Mouse (Mus musculus) intestine, postnatal 0 days (tissue): ENCODE results near the gene Zfp69. TPM values are rescaled to one million over a fixed set of nuclear protein-coding genes. Genes with fewer than 3 reads are reported as not detected.

Source experiments
- ATAC-seq: fragments of 200-750 bp; cut with Nextera tagmentation; 2 replicates; pipeline ENCODE4 v1.8.0; 2017; ENCODE audit warnings: mild to moderate bottlenecking, moderate TSS enrichment, moderate library complexity
- H3K27ac ChIP-seq: fragments of 300-500 bp; sonication (generic); 2 replicates; pipeline ENCODE4 v1.5.1; 2014; ENCODE audit warnings: mild to moderate bottlenecking, low read depth, low read length, moderate library complexity
- H3K27me3 ChIP-seq: fragments of 300-500 bp; sonication (generic); replicated peaks from 2 replicates; pipeline ENCODE4 v1.6.1; 2014; ENCODE audit warnings: low read length, mixed read lengths; ENCODE audit not compliant: control insufficient read depth, insufficient read depth
- H3K36me3 ChIP-seq: fragments of 300-500 bp; sonication (generic); 2 replicates; pipeline ENCODE4 v1.6.1; 2014; ENCODE audit warnings: mild to moderate bottlenecking, moderate library complexity; ENCODE audit not compliant: control insufficient read depth, insufficient read depth
- H3K4me1 ChIP-seq: fragments of 300-500 bp; sonication (generic); replicated peaks from 2 replicates; pipeline ENCODE4 v1.6.1; 2014; ENCODE audit warnings: antibody characterized with exemption, low read length, mixed read lengths; ENCODE audit not compliant: control insufficient read depth, insufficient read depth
- H3K4me2 ChIP-seq: fragments of 300-500 bp; sonication (generic); replicated peaks from 2 replicates; pipeline ENCODE4 v1.6.1; 2014; ENCODE audit warnings: low read depth, mild to moderate bottlenecking, moderate library complexity
- H3K4me3 ChIP-seq: fragments of 300-500 bp; sonication (generic); 2 replicates; pipeline ENCODE4 v1.5.1; 2014; ENCODE audit warnings: low read depth, low read length
- H3K9ac ChIP-seq: fragments of 300-500 bp; sonication (generic); 2 replicates; pipeline ENCODE4 v1.6.1; 2014; ENCODE audit warnings: mild to moderate bottlenecking, low read depth, low read length
- H3K9me3 ChIP-seq: fragments of 300-500 bp; sonication (generic); 2 replicates; pipeline ENCODE4 v1.6.1; 2016; ENCODE audit warnings: mixed run types; ENCODE audit not compliant: control insufficient read depth
- CTCF ChIP-seq: sonication (generic); IDR thresholded peaks from 2 replicates; pipeline ENCODE4 v1.5.1; 2016; ENCODE audit warnings: low read depth, mild to moderate bottlenecking, control low read depth, antibody characterized with exemption, moderate library complexity
- WGBS: fragments of 180-500 bp; shearing (Covaris S2); extraction: QIAGEN DNeasy Blood & Tissue Kit; methylation state at CpG from one replicate; pipeline ENCODE4 v1.1.7; 2014; 5-methylcytosine and 5-hydroxymethylcytosine counted together
- polyA plus RNA-seq: library from polyadenylated mRNA; unstranded; fragments of >200 nt; fragmentation: Nextera tagmentation; extraction: Ambion mirVana; gene quantifications from 2 replicates; pipeline ENCODE4 v1.2.1, GENCODE M21; 2015

The Zfp69 gene
- polyA plus RNA-seq, 1 experiment from 2014 or later: 2.2 TPM

DNA sequence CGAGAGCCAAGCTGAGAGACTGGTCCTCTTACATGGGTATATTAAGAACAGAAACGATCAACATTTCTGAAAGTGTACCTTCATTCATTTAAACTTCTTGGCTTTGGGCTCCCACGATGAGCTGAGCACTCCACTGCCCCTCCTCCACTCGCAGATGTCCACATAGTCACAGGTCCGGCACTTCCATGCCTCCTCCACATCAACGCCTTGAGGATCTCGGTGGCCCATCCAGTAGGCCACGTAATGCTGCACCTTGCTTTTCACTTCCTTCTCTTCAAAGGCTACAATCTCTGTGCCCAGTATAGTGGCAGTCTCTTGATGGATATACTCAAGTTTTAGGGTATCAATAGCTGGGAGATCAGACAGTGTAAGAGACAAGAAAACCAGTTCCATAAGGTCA is 30.0 kb downstream of the Zfp69 start:
- peak overlapping the region; percentile 37 for H3K27ac ChIP-seq
- no peaks in the 10 kb centered on the region for H3K27me3 ChIP-seq
- H3K9ac ChIP-seq: no peak overlapping the region
- no peak for ATAC-seq
- no peak for TF ChIP-seq CTCF
- no peaks in the 10 kb centered on the region; the same call in 1 of the 2 replicates for H3K4me1 ChIP-seq
- 93% methylated on average over 8 of the region's 8 CpGs for WGBS
- peaks cover 16% of the 10 kb centered on the region for H3K36me3 ChIP-seq
- no peak overlapping the region for H3K4me2 ChIP-seq
- H3K4me3 ChIP-seq: no peak overlapping the region
- no peaks in the 10 kb centered on the region for H3K9me3 ChIP-seq

DNA sequence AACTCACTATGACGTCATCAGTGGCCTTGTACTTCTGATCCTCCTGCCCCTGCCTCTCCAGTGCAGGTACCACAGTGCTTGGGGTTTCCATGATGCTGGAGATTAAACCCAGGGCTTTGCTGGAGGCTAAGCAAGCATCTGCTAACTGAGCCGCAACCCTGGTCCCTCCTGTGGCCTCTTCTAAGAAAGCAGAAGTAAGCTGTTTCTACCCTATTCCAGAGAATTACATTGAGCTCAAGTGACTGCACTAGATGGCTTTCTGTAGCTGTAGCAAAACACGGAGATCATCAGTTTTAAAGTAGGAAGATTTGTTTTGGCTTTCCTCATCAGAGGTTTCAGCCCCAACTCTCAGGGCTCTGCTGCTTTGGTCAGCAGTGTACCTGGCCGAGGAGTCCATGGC is 37.0 kb downstream of the Zfp69 start:
- Histone ChIP-seq H3K9me3 (no peaks in the 10 kb centered on the region), H3K27ac (no peak overlapping the region), H3K9ac (no peak overlapping the region), H3K27me3 (no peaks in the 10 kb centered on the region), H3K4me3 (no peak overlapping the region), H3K36me3 (no peaks in the 10 kb centered on the region), H3K4me1 (no peaks in the 10 kb centered on the region), H3K4me2 (no peak overlapping the region)
- WGBS: 76% methylated on average over 4 of the region's 4 CpGs
- TF ChIP-seq CTCF: no peak
- ATAC-seq: no peak

DNA sequence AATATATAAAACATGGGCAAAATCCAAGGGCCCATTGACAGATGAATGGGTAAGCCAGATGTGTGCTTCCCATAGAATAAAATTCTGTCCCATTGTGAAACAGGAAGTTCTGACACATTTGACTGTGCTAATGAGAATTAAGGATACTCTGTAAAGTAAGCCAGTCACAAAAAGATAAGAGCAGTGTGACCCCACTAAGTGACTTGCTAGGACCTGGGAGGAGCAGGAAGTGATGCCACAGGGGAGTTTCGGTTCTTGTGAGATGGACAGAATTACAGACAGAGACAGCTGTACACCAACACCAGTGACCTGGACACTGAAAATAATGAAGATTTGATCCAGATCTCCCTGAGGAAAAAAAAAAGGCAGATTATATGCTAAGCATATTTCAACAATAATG is 37.6 kb downstream of the Zfp69 start:
- Histone ChIP-seq H3K27me3 (no peaks in the 10 kb centered on the region), H3K27ac (no peak overlapping the region), H3K4me1 (no peaks in the 10 kb centered on the region), H3K36me3 (no peaks in the 10 kb centered on the region), H3K9ac (no peak overlapping the region), H3K4me2 (no peak overlapping the region), H3K9me3 (no peaks in the 10 kb centered on the region), H3K4me3 (no peak overlapping the region)
- no peak for TF ChIP-seq CTCF
- ATAC-seq: no peak
- 81% methylated on average over 1 of the region's 1 CpGs for WGBS

DNA sequence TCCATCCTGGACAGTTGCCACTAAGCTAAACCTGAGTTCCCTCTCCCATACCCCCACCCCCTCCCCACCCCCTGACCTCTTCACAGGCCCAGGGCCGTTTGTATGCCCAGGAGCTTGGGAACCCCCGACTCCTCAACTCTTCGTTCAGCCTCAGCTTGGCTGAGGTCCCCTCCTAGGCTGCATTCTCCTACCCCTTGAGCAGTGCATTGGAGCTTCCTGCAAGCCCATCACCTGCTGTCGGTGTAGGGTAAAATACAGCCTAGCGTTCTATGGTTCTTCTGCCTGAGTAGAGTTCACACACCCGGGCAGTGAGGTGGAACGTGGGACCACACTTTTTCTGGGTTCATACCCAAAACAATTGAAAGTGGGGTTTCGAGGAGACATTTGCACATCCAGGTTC is 38.1 kb downstream of the Zfp69 start:
- Histone ChIP-seq H3K36me3 (no peaks in the 10 kb centered on the region), H3K27me3 (no peaks in the 10 kb centered on the region), H3K27ac (no peak overlapping the region), H3K4me2 (no peak overlapping the region), H3K9ac (no peak overlapping the region), H3K4me3 (no peak overlapping the region), H3K9me3 (no peaks in the 10 kb centered on the region), H3K4me1 (no peaks in the 10 kb centered on the region)
- no peak for TF ChIP-seq CTCF
- no peak for ATAC-seq
- 63% methylated on average over 8 of the region's 8 CpGs for WGBS

DNA sequence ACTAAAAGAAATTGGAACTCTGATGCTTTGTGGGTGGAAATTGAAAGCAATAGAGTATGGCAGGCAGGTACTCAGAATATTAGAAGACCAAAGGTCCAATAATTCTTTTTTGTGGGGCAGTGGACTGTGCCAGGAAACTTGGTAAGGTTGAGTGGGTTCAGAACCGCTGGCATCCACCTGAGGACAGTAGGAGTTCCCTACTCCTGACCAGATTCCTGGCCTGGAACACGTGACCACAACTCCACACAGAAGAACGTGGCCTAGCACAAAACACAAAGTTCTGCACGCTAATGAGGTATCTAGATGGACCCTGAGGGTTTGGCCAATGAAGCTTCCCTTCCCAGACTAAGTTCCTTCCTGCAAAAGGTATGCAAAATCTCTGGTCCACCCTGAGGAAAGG is 38.6 kb downstream of the Zfp69 start:
- 61% methylated on average over 4 of the region's 4 CpGs for WGBS
- H3K27ac ChIP-seq: no peak overlapping the region
- no peaks in the 10 kb centered on the region for H3K9me3 ChIP-seq
- H3K4me2 ChIP-seq: no peak overlapping the region
- no peak for ATAC-seq
- H3K4me1 ChIP-seq: no peaks in the 10 kb centered on the region
- H3K27me3 ChIP-seq: no peaks in the 10 kb centered on the region
- H3K36me3 ChIP-seq: no peaks in the 10 kb centered on the region
- no peak overlapping the region for H3K4me3 ChIP-seq
- H3K9ac ChIP-seq: no peak overlapping the region
- no peak for TF ChIP-seq CTCF

DNA sequence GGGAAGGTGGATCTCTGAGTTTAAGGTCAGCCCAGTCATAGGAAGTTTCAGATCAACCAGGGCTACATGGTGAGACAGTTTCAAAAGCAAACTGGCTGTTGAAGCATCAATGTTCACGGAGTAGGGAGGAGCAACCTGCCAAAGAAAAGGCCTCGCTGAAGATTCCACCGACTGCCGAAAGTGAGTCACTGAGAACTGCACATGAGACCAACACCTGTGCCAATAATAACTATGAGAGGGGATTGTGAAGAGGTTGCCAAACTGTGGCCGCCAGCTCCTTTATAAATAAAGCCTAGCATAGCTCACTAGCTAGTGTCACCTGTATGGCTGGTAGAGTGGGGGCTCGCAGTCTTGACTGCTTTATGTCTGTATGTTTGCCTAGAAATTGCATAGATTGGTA is 40.4 kb downstream of the Zfp69 start:
- no peak for ATAC-seq
- no peak overlapping the region for H3K4me3 ChIP-seq
- H3K4me1 ChIP-seq: no peaks in the 10 kb centered on the region
- 85% methylated on average over 6 of the region's 6 CpGs for WGBS
- TF ChIP-seq CTCF: no peak
- H3K9ac ChIP-seq: no peak overlapping the region
- no peaks in the 10 kb centered on the region for H3K36me3 ChIP-seq
- H3K27me3 ChIP-seq: no peaks in the 10 kb centered on the region
- no peak overlapping the region for H3K27ac ChIP-seq
- H3K4me2 ChIP-seq: no peak overlapping the region
- no peaks in the 10 kb centered on the region for H3K9me3 ChIP-seq

DNA sequence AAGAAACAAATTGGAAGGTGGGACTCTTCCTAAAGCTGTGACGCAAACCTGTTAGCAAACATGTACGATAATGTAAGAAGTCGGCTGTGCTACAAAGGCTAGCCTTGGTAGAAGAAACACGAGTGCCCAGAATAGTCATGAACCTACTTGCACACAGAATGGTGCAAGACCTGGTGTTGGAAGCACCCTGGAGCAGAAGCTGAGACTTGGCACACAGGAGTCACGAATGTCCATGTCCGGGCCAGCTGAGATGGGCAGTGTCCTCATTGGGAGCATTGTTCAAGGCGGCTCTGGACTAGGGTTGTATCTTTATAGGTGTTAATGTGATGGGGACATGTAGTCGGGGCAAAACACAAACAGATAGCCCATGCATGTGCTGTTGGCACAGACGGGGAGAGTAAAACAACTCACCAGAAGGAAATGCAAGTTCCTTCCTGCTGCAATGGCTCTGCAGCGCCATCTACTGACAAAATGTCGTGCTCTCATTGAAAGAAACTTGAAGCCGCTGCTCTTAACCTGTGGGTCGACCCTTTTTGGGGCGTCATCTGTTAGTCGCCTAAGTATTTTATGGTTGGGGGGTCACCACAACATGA is 41.8 kb downstream of the Zfp69 start:
- ATAC-seq: no peak
- H3K4me2 ChIP-seq: no peak overlapping the region
- H3K9ac ChIP-seq: no peak overlapping the region
- H3K27ac ChIP-seq: no peak overlapping the region
- no peaks in the 10 kb centered on the region for H3K9me3 ChIP-seq
- H3K4me1 ChIP-seq: no peaks in the 10 kb centered on the region
- 33% methylated on average over 15 of the region's 15 CpGs for WGBS
- no peak overlapping the region for H3K4me3 ChIP-seq
- H3K27me3 ChIP-seq: no peaks in the 10 kb centered on the region
- peak; percentile 96 for TF ChIP-seq CTCF
- no peaks in the 10 kb centered on the region for H3K36me3 ChIP-seq
